Mouse (Mus musculus) neural tube, embryonic 12.5 days (tissue): ENCODE data around the gene Tbc1d5. TPM values are rescaled to one million over a fixed set of nuclear protein-coding genes. Genes with fewer than 3 reads are reported as not detected.
A peak's percentile ranks its signal among the peaks of the same experiment; 100 is the strongest.

Experiments used
- ATAC-seq: fragments of 200-750 bp; cut with Nextera tagmentation; 2 replicates; pipeline ENCODE4 v1.8.0; 2017; ENCODE audit warnings: low read depth, mild to moderate bottlenecking, moderate TSS enrichment, moderate library complexity; ENCODE audit not compliant: low FRiP score
- H3K27ac ChIP-seq: fragments of 300-500 bp; sonication (generic); 2 replicates; pipeline ENCODE4 v1.5.1; 2016
- H3K27me3 ChIP-seq: fragments of 300-500 bp; sonication (generic); replicated peaks from 2 replicates; pipeline ENCODE4 v1.6.1; 2016; ENCODE audit warnings: mild to moderate bottlenecking
- H3K36me3 ChIP-seq: fragments of 300-500 bp; sonication (generic); 2 replicates; pipeline ENCODE4 v1.6.1; 2016; ENCODE audit warnings: mild to moderate bottlenecking
- H3K4me1 ChIP-seq: fragments of 300-500 bp; sonication (generic); 2 replicates; pipeline ENCODE4 v1.6.1; 2016
- H3K4me2 ChIP-seq: fragments of 300-500 bp; sonication (generic); replicated peaks from 2 replicates; pipeline ENCODE4 v1.6.1; 2016; ENCODE audit warnings: mild to moderate bottlenecking
- H3K4me3 ChIP-seq: fragments of 300-500 bp; sonication (generic); 2 replicates; pipeline ENCODE4 v1.5.1; 2016
- H3K9ac ChIP-seq: fragments of 300-500 bp; sonication (generic); 2 replicates; pipeline ENCODE4 v1.6.1; 2016; ENCODE audit warnings: mild to moderate bottlenecking
- H3K9me3 ChIP-seq: fragments of 300-500 bp; sonication (generic); 2 replicates; pipeline ENCODE4 v1.6.1; 2016; ENCODE audit warnings: mild to moderate bottlenecking
- WGBS: fragments of 180-500 bp; shearing (Covaris S2); methylation state at CpG from one replicate; pipeline ENCODE4 v1.1.7; 2016; 5-methylcytosine and 5-hydroxymethylcytosine counted together
- polyA plus RNA-seq: library from polyadenylated mRNA; unstranded; fragments of >200 nt; fragmentation: Nextera tagmentation; extraction: Ambion mirVana; gene quantifications from 2 replicates; pipeline ENCODE4 v1.2.1, GENCODE M21; 2016

Tbc1d5 gene
- polyA plus RNA-seq, 1 experiment from 2014 or later, result 10.6 TPM

DNA sequence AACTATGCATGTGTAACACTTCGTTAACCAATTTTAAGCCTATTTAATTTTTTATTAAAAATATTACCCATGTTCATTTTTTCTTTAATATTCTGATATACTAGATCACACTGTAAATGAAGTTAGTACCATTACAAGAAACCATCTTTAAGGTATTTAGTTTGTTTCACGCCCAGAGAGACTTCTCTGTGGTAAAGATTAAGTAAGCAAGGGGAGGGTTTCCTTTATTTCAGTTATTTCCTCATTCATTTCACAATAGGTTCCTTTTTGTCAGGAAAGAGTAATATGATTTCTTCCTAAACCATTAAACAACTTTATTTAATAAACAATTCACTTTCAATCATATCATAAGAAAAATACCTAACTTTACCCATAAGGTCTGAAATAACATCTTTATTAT is 256.8 kb downstream of the Tbc1d5 start:
- Histone ChIP-seq H3K4me3 (no peak overlapping the region), H3K27me3 (no peaks in the 10 kb centered on the region), H3K4me2 (no peak overlapping the region), H3K9ac (no peak overlapping the region), H3K9me3 (no peaks in the 10 kb centered on the region), H3K4me1 (no peaks in the 10 kb centered on the region), H3K36me3 (no peaks in the 10 kb centered on the region), H3K27ac (no peak overlapping the region)
- ATAC-seq, result no peak
- WGBS, result 88% methylated on average over 2 of the region's 2 CpGs

DNA sequence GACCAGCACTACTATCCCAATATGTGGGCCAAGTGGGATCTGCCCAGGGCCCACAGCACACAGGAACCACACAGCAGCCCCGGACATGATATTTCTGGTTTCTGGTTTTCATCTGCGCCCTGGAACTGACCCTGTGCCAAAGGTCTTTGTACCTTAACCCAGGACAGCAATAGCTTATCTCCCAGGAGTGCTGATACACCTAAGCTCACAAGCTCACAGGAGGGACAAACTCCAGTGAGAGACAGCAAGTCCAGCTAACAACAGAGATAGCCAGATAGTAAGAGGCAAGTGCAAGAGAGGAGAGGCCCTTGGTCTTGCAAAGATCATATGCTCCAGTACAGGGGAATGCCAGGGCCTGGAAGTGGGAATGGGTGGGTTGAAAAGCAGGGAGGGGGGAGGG is 263.9 kb downstream of the Tbc1d5 start:
- H3K4me1 ChIP-seq, result no peaks in the 10 kb centered on the region
- H3K4me2 ChIP-seq, result no peak overlapping the region
- H3K4me3 ChIP-seq, result no peak overlapping the region
- H3K27me3 ChIP-seq, result no peaks in the 10 kb centered on the region
- H3K36me3 ChIP-seq, result no peaks in the 10 kb centered on the region
- no peak overlapping the region for H3K27ac ChIP-seq
- H3K9me3 ChIP-seq, result no peaks in the 10 kb centered on the region
- no peak for ATAC-seq
- 92% methylated on average over 2 of the region's 2 CpGs for WGBS
- H3K9ac ChIP-seq, result no peak overlapping the region

DNA sequence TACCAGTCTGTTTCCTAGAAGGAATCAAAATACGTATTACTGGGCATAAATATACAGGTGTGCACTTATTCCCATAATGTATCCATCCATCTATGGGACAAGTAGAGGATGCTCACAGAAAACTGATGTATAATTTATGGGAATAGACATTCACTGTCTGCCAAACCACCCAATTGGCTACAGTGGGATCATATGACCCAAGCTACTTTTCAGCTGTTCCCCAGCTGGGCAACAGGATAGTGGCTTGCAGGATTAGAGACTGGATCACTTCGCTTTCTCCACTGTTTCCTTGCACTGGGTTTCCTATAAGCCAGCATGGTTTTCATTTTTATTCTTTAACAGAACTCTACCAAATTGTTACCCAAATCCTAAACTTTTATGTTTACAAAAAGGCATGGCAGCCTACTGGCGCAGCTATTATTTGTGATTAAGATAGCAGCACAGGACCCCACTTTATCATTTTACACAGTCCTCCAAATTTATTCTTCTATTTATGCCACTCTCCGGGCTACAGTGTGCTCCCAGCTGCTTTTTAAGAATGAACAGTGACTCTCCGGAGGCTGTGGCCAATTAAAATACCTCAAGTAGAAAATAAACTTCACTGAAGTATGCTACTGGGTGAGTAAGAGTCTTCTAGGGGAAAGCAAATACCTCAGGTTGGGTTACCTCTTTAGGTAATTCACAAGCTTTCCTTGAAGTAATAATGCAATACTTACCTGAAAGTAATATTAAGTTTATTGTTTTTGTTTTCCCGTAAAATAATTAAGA is 270.4 kb downstream of the Tbc1d5 start:
- 58% methylated on average over 6 of the region's 6 CpGs for WGBS
- no peak overlapping the region for H3K4me3 ChIP-seq
- H3K4me2 ChIP-seq, result no peak overlapping the region
- no peaks in the 10 kb centered on the region for H3K9me3 ChIP-seq
- peaks cover 6% of the 10 kb centered on the region for H3K4me1 ChIP-seq
- no peak overlapping the region for H3K27ac ChIP-seq
- no peak overlapping the region for H3K9ac ChIP-seq
- peak; percentile 59 for ATAC-seq
- no peaks in the 10 kb centered on the region for H3K27me3 ChIP-seq
- no peaks in the 10 kb centered on the region for H3K36me3 ChIP-seq

DNA sequence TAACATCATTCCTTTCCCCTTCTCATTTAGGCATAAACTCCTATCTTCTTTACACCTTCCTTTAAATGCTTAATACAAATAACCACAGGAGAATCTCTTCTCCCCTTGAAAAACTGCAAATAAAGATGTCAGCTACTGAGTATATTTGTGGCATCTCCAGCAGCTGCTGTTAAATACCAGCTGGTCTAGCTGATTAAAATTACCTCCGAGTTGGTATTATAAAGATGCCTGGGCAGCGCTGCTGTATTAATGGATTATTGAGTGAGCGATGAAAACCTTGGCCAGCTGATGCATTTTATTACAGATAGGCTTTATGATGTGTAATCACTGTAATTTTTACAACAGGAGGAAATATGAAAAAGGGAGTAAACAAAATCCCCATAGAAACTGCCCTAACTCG is 271.0 kb downstream of the Tbc1d5 start:
- ATAC-seq, result peak; percentile 58
- peaks cover 6% of the 10 kb centered on the region for H3K4me1 ChIP-seq
- H3K4me3 ChIP-seq, result no peak overlapping the region
- H3K36me3 ChIP-seq, result no peaks in the 10 kb centered on the region
- no peaks in the 10 kb centered on the region for H3K9me3 ChIP-seq
- no peak overlapping the region for H3K9ac ChIP-seq
- WGBS, result 55% methylated on average over 4 of the region's 4 CpGs
- H3K27me3 ChIP-seq, result no peaks in the 10 kb centered on the region
- H3K27ac ChIP-seq, result no peak overlapping the region
- H3K4me2 ChIP-seq, result no peak overlapping the region

DNA sequence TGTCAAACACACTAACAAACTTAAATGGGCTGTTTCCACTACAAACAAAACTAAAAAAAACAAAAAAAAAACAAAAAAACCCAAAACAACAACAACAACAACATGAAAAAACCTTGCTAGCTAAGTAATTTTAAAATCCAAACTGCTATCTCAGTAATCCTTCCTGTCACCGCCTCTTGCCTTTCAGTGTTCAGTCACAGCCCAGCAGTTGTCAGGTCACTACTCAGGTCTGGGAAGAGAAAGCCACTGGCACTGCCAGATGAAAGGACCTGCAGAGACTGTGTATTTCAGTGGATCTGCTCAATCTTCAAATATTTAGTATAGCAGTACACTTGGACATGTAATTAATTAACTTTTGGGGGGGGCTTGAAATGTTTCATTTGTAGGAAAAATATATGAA is 272.5 kb downstream of the Tbc1d5 start:
- ATAC-seq, result no peak
- H3K36me3 ChIP-seq, result no peaks in the 10 kb centered on the region
- no peak overlapping the region for H3K4me3 ChIP-seq
- no peak overlapping the region for H3K9ac ChIP-seq
- 10% methylated on average over 1 of the region's 1 CpGs for WGBS
- H3K27me3 ChIP-seq, result no peaks in the 10 kb centered on the region
- peaks cover 6% of the 10 kb centered on the region for H3K4me1 ChIP-seq
- no peak overlapping the region for H3K4me2 ChIP-seq
- no peak overlapping the region for H3K27ac ChIP-seq
- H3K9me3 ChIP-seq, result no peaks in the 10 kb centered on the region

DNA sequence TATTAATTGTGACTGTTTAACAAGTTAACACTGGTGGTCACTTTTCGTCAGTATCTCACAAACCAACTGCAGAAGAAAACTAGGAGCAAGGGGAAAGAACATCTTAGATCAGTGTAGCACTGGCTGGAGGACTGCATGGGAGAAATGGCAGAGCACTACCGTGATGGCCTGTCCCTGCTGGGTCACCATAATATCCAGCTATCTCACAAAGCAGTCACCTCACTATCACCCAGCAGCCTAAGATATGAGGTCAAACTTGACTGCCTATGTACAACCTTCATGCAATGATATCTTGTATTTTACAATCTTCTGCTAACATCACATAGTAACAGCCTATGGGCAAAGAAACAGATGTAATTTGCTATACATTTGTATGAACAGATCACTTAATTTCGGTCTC is 274.7 kb downstream of the Tbc1d5 start:
- WGBS, result 79% methylated on average over 3 of the region's 3 CpGs
- Histone ChIP-seq H3K4me2 (no peak overlapping the region), H3K4me1 (peaks cover 6% of the 10 kb centered on the region), H3K27ac (no peak overlapping the region), H3K27me3 (no peaks in the 10 kb centered on the region), H3K4me3 (no peak overlapping the region), H3K9ac (no peak overlapping the region), H3K9me3 (no peaks in the 10 kb centered on the region), H3K36me3 (no peaks in the 10 kb centered on the region)
- no peak for ATAC-seq

DNA sequence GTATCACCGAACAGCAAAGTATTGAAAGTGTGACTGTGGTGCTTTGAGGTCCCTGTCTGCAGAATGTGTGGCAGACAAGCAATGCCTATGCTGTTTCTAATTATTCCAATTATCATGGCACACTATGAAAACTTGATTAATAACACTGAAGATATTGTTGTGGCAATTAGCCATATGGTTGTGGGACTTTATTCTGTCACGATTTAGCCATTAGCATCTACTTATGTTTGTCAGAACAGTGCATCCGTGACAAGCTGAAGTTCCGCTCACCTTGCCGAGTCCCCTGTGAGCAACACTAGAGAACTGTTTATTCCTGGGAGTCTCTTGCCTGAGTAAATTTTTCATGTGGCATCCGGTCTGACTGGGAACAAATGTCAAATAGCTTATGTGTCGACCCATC is 281.3 kb downstream of the Tbc1d5 start:
- Histone ChIP-seq H3K27ac (no peak overlapping the region), H3K4me2 (no peak overlapping the region), H3K4me1 (no peaks in the 10 kb centered on the region), H3K9ac (no peak overlapping the region), H3K4me3 (no peak overlapping the region), H3K27me3 (no peaks in the 10 kb centered on the region), H3K9me3 (no peaks in the 10 kb centered on the region), H3K36me3 (no peaks in the 10 kb centered on the region)
- no peak for ATAC-seq
- WGBS, result 77% methylated on average over 7 of the region's 7 CpGs

DNA sequence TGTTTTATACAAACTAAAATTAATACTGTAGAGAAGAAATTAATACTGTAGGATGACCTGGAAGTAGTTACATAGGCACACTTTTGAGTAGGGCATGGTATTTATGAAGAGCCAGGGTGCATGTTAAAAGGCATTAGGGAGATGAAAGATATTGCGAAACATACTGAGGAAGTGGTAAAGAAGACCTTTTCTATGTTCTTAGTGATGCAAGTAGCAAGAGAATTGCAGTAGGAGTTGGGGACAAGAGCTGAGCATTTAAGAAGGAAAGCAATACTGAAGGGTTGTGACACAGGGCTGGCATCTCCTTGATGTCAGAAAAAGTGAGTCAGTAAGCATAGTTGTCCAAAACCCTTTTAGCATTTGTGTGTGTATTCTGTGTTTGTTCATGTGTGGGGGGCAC is 289.7 kb downstream of the Tbc1d5 start:
- Histone ChIP-seq H3K4me3 (no peak overlapping the region), H3K27ac (no peak overlapping the region), H3K9me3 (no peaks in the 10 kb centered on the region), H3K4me2 (no peak overlapping the region), H3K4me1 (no peaks in the 10 kb centered on the region), H3K36me3 (no peaks in the 10 kb centered on the region), H3K9ac (no peak overlapping the region), H3K27me3 (no peaks in the 10 kb centered on the region)
- no peak for ATAC-seq
- WGBS, result 100% methylated on average over 1 of the region's 1 CpGs

DNA sequence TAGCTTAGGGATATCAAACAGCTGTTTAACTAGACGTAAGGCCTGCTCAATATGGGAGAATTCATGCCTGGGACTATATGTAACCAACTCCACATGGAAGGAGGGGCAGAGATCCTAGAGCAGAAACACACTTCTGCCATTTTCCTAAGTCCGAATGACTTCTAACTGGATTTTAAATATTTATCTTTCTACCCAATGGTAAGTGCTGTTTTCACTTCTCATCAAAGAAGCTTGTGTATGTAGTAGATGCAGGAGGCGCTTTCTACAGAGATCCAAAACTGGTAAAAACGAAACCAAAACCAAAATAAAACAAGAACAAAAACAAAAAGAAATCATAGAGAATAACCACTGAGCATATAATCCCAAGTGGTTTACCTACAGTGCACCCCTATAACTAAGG is 299.2 kb downstream of the Tbc1d5 start:
- ATAC-seq, result no peak
- WGBS, result 88% methylated on average over 4 of the region's 4 CpGs
- H3K27me3 ChIP-seq, result no peaks in the 10 kb centered on the region
- H3K36me3 ChIP-seq, result no peaks in the 10 kb centered on the region
- no peaks in the 10 kb centered on the region for H3K9me3 ChIP-seq
- no peak overlapping the region for H3K4me2 ChIP-seq
- H3K27ac ChIP-seq, result no peak overlapping the region
- no peak overlapping the region for H3K9ac ChIP-seq
- H3K4me3 ChIP-seq, result no peak overlapping the region
- H3K4me1 ChIP-seq, result no peaks in the 10 kb centered on the region

DNA sequence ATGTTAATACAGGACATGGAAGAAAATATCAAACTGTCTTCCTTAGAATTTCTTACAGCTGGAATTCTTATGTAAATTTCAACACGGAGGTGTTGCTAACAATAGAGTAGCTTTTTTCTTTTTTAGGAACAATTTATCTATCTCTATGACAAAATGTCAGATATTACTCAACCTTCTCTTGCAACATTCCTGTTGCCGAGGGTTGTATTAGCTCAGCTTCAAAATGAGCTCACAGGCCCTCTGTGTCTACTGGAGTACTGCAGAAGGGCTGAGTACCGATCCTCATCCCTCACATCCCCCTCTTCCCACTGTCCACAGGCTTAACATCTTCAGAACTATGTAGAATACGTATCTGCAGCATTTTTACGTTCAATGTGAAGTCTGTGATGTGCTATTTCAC is 302.7 kb downstream of the Tbc1d5 start:
- H3K9ac ChIP-seq, result no peak overlapping the region

DNA sequence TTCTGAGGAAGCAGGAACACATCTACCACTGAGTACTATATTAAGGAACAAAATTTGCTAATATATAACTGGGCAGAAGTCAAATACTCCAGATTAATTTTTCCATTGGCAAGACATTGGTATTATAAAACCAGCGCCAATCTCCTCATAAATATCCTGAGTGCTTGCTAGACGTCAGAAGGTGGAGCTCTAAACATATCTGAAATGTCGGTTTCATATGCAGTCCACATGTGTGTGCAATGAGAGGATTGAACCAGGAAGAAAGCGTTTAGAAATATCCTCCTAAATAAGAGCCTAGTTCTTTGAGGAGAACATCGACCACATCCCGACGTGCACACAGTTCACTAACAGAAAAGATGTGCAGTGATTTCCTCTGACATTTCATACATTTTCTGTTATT is 305.1 kb downstream of the Tbc1d5 start:
- no peak for ATAC-seq
- Histone ChIP-seq H3K36me3 (no peaks in the 10 kb centered on the region), H3K27me3 (no peaks in the 10 kb centered on the region), H3K9me3 (no peaks in the 10 kb centered on the region), H3K4me1 (no peaks in the 10 kb centered on the region), H3K9ac (no peak overlapping the region), H3K4me2 (no peak overlapping the region), H3K27ac (no peak overlapping the region), H3K4me3 (no peak overlapping the region)
- WGBS, result 77% methylated on average over 7 of the region's 7 CpGs

More for the DNA sequence above, 302.7 kb downstream of the Tbc1d5 start:
- H3K4me3 ChIP-seq, result no peak overlapping the region
- WGBS, result 88% methylated on average over 5 of the region's 5 CpGs
- H3K9me3 ChIP-seq, result no peaks in the 10 kb centered on the region
- H3K36me3 ChIP-seq, result no peaks in the 10 kb centered on the region
- H3K27me3 ChIP-seq, result no peaks in the 10 kb centered on the region
- no peaks in the 10 kb centered on the region for H3K4me1 ChIP-seq
- ATAC-seq, result no peak
- no peak overlapping the region for H3K27ac ChIP-seq
- no peak overlapping the region for H3K4me2 ChIP-seq

DNA sequence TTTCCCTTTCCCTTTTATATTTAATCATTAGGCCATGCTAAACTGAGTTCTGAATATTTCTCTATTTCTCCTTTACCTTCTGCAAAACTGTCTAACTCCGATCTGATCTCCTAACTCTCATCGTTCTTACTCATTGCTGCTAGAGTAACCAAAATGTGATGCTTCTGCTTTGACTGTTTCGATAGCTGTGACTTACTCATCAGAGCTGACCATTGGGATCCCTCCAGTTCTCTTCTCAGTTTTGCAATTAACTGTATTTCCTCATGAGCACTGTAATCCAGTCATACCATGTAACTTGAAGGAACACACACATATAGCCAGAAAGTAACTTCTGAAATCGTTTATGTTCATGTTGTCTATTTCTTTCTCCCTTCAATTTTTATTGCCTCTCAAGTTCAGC is 306.6 kb downstream of the Tbc1d5 start:
- WGBS, result 92% methylated on average over 4 of the region's 4 CpGs

DNA sequence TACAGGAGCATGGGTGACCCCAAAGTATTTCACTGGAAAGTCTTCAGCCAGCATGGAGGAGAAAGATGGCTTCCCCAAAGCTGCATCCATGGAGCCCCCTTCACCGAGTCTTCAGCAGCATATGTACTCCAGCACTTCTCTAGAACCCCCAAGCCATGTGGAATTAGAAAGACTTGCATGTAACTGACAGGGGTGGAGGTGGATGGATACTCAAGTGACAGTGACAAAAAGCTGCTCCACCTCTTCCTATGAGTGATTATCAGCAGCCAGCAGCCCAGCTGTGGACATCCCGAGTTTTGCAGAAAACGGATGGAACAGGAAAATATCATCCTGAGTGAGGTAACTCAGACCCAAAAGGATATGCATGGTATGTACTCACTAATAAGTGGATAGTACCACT is 311.9 kb downstream of the Tbc1d5 start:
- no peaks in the 10 kb centered on the region for H3K36me3 ChIP-seq
- no peak for ATAC-seq
- H3K9ac ChIP-seq, result no peak overlapping the region
- no peaks in the 10 kb centered on the region for H3K27me3 ChIP-seq
- H3K4me3 ChIP-seq, result no peak overlapping the region
- 92% methylated on average over 3 of the region's 3 CpGs for WGBS
- no peak overlapping the region for H3K4me2 ChIP-seq
- H3K4me1 ChIP-seq, result no peaks in the 10 kb centered on the region
- no peaks in the 10 kb centered on the region for H3K9me3 ChIP-seq
- no peak overlapping the region for H3K27ac ChIP-seq

More for the DNA sequence above, 306.6 kb downstream of the Tbc1d5 start:
- no peaks in the 10 kb centered on the region for H3K9me3 ChIP-seq
- no peak overlapping the region for H3K9ac ChIP-seq
- no peaks in the 10 kb centered on the region for H3K36me3 ChIP-seq
- H3K4me2 ChIP-seq, result no peak overlapping the region
- no peak overlapping the region for H3K27ac ChIP-seq
- no peaks in the 10 kb centered on the region for H3K27me3 ChIP-seq
- no peaks in the 10 kb centered on the region for H3K4me1 ChIP-seq
- H3K4me3 ChIP-seq, result no peak overlapping the region
- no peak for ATAC-seq
